Mouse (Mus musculus) C2C12 (cell line): Measurements from ENCODE around the gene Samd8.

ENCODE experiments used
- CEBPB ChIP-seq: IDR thresholded peaks from one replicate; pipeline ENCODE4 v1.6.1; 2011; ENCODE audit warnings: low read depth, mild to moderate bottlenecking, control low read depth, moderate library complexity
- CTCF ChIP-seq: IDR thresholded peaks from one replicate; pipeline ENCODE4 v1.5.1; 2011; ENCODE audit not compliant: control insufficient read depth, insufficient read depth, insufficient read length
- MYOD1 ChIP-seq: IDR thresholded peaks from one replicate; pipeline ENCODE4 v1.6.1; 2011; ENCODE audit warnings: low read depth; ENCODE audit not compliant: control insufficient read depth, insufficient read length
- MYOG ChIP-seq: IDR thresholded peaks from one replicate; pipeline ENCODE4 v1.6.1; 2011; ENCODE audit not compliant: control insufficient read depth, insufficient read length; ENCODE audit errors: extremely low read depth
- USF1 ChIP-seq: IDR thresholded peaks from one replicate; pipeline ENCODE4 v1.6.1; 2011; ENCODE audit warnings: low read depth, mild to moderate bottlenecking, control low read depth, moderate library complexity

- TF ChIP-seq CTCF (no peak), USF1 (no peak), MYOD1 (no peak), CEBPB (no peak), MYOG (no peak)
Measured at GRCm38 (mm10) chr14:21846827-21847380, 96.6 kb downstream of the Samd8 start.
